Mouse (Mus musculus) stomach, embryonic 16.5 days (tissue): ENCODE data around the gene Btbd9. TPM values are rescaled to one million over a fixed set of nuclear protein-coding genes. Genes with fewer than 3 reads are reported as not detected.
A peak's percentile ranks its signal among the peaks of the same experiment; 100 is the strongest.

Experiments used
- ATAC-seq: fragments of 200-750 bp; cut with Nextera tagmentation; 2 replicates; pipeline ENCODE4 v1.8.0; 2017; ENCODE audit warnings: moderate number of reproducible peaks, moderate TSS enrichment; ENCODE audit not compliant: insufficient read depth, low FRiP score
- H3K27ac ChIP-seq: fragments of 300-500 bp; sonication (generic); 2 replicates; pipeline ENCODE4 v1.5.1; 2014; ENCODE audit warnings: low read length
- H3K27me3 ChIP-seq: fragments of 300-500 bp; sonication (generic); 2 replicates; pipeline ENCODE4 v1.6.1; 2014; ENCODE audit warnings: low read length, control low read depth, mixed read lengths; ENCODE audit not compliant: control insufficient read depth, insufficient read depth
- H3K36me3 ChIP-seq: fragments of 300-500 bp; sonication (generic); 2 replicates; pipeline ENCODE4 v1.6.1; 2014; ENCODE audit warnings: low read length; ENCODE audit not compliant: control insufficient read depth, insufficient read depth
- H3K4me1 ChIP-seq: fragments of 300-500 bp; sonication (generic); 2 replicates; pipeline ENCODE4 v1.6.1; 2014; ENCODE audit warnings: low read length, control low read depth, mixed read lengths; ENCODE audit not compliant: control insufficient read depth, insufficient read depth
- H3K4me2 ChIP-seq: fragments of 300-500 bp; sonication (generic); 2 replicates; pipeline ENCODE4 v1.6.1; 2014; ENCODE audit warnings: low read depth, low read length, mixed read lengths
- H3K4me3 ChIP-seq: fragments of 300-500 bp; sonication (generic); replicated peaks from 2 replicates; pipeline ENCODE4 v1.5.1; 2014; ENCODE audit warnings: mild to moderate bottlenecking, low read length
- H3K9ac ChIP-seq: fragments of 300-500 bp; sonication (generic); 2 replicates; pipeline ENCODE4 v1.6.1; 2014; ENCODE audit warnings: low read length
- H3K9me3 ChIP-seq: fragments of 300-500 bp; sonication (generic); replicated peaks from 2 replicates; pipeline ENCODE4 v1.6.1; 2016; ENCODE audit warnings: low read length, control low read depth; ENCODE audit not compliant: control insufficient read depth
- WGBS: fragments of 180-500 bp; shearing (Covaris S2); extraction: QIAGEN DNeasy Blood & Tissue Kit; methylation state at CpG from one replicate; pipeline ENCODE4 v1.1.7; 2014; 5-methylcytosine and 5-hydroxymethylcytosine counted together
- polyA plus RNA-seq: library from polyadenylated mRNA; unstranded; fragments of >200 nt; fragmentation: Nextera tagmentation; extraction: Ambion mirVana; gene quantifications from 2 replicates; pipeline ENCODE4 v1.2.1, GENCODE M21; 2015

Gene Btbd9
- polyA plus RNA-seq, 1 experiment from 2014 or later = 51.6 TPM

DNA sequence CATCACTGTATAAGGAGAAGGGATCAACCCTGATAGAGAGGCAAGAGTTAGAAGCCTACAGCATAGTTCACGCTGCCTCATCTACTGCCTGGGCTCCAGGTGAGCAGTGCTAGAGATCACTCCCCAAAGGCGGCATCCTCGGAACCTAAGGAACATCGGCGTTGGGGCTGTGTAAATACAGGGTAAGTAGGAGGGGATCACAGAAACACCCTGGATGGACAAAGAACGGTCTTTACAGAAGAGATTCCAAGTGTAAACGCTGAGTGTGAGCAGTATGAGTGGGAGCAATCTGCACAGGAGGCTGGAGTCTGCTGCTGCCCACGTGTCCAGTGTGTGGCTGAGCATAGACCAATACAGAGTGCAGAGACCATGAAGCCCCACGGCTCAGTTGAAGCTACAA lies 190.0 kb downstream of the Btbd9 start:
- Histone ChIP-seq H3K27me3 (no peaks in the 10 kb centered on the region), H3K27ac (no peak overlapping the region), H3K9ac (no peak overlapping the region), H3K4me1 (no peaks in the 10 kb centered on the region), H3K4me3 (no peak overlapping the region), H3K9me3 (no peaks in the 10 kb centered on the region), H3K36me3 (no peaks in the 10 kb centered on the region), H3K4me2 (no peak overlapping the region)
- WGBS = 81% methylated on average over 9 of the region's 9 CpGs
- no peak for ATAC-seq

DNA sequence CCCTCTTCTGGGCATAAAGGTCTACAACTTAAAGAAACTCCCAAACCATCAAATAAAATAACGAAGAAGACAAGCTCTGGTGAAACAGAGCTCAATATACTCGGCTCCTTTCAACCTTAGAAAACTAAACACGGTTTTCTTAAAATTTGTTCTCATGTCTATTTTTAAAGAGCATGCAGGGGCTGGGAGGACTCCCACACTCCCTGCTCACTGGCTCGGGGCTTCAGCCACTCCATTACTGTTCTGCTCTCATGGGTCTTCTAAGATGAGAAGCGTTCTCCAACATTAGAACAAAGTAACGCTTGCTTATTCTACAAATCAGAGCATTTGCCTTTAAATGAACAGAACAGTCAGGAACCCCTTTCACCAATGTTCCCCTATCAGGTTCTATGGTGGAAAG lies 192.6 kb downstream of the Btbd9 start:
- Histone ChIP-seq H3K4me3 (no peak overlapping the region), H3K4me1 (peaks cover 2% of the 10 kb centered on the region; the same call in 1 of the 2 replicates), H3K9ac (no peak overlapping the region), H3K9me3 (no peaks in the 10 kb centered on the region), H3K36me3 (no peaks in the 10 kb centered on the region), H3K27ac (no peak overlapping the region), H3K27me3 (no peaks in the 10 kb centered on the region), H3K4me2 (no peak overlapping the region)
- no peak for ATAC-seq
- 81% methylated on average over 6 of the region's 6 CpGs for WGBS

DNA sequence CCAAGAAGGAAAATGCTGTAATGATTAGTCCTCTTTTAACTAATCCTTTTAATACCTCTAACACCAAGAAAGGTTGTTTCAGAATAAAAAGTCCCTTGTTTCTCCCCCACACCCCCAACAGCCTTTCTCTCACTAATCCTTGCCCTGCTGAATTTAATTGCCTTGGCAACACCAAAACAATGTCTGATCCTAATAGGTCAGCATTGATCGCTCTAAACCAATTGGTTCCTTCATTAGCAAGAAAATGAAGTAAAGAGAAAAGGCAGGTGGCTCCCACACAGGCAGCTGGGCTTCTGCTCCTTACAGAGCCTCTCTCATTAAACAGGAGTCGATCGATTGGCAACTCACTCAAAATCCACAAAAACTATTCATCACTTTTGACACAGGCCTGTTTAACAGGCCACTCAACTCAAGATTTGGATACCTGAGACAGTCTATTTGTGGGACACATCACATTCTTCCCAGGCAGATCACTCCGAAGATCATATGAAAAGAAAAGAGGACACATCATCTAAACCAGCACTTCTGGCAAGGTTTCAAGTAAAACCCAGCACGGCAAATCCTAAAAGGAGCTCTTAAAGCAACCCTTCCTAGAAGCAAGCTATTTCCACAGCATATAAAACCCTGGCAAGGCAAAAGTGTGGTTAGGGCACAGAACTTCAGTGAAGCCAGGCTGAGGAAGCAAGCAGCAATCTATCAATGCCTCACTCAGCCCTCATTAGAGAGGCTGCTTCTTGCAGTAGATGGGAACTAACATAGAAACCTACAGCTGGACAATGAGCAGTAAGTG lies 197.9 kb downstream of the Btbd9 start:
- Histone ChIP-seq H3K36me3 (no peaks in the 10 kb centered on the region), H3K27ac (no peak overlapping the region), H3K4me2 (no peak overlapping the region), H3K9me3 (no peaks in the 10 kb centered on the region), H3K9ac (no peak overlapping the region), H3K4me1 (peaks cover 4% of the 10 kb centered on the region), H3K27me3 (no peaks in the 10 kb centered on the region), H3K4me3 (no peak overlapping the region)
- WGBS = 41% methylated on average over 5 of the region's 5 CpGs
- ATAC-seq = no peak

DNA sequence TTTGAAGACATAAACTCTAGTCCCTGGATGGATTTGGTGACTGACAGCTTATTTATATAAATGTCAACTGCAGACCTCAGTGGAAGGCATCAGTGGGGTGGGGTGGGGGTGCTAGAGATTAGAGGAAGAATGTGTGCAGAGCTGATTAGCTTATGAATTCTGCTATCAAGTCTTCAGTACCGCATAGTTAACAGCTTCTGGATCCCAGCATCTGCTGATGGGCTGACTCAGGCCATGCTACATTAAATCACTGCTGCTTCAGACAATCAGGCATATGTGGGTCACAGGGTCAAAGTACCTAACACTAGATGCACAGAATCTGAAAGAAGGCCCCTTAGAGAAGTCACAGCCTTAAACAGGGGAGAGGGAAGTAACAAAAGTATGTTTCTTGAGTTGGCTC lies 198.5 kb downstream of the Btbd9 start:
- no peak overlapping the region for H3K4me2 ChIP-seq
- H3K9me3 ChIP-seq = no peaks in the 10 kb centered on the region
- no peak overlapping the region for H3K9ac ChIP-seq
- ATAC-seq = no peak
- H3K27ac ChIP-seq = no peak overlapping the region
- H3K4me1 ChIP-seq = peaks cover 4% of the 10 kb centered on the region
- WGBS = 36% methylated on average over 1 of the region's 1 CpGs
- H3K36me3 ChIP-seq = no peaks in the 10 kb centered on the region
- no peaks in the 10 kb centered on the region for H3K27me3 ChIP-seq
- H3K4me3 ChIP-seq = no peak overlapping the region

DNA sequence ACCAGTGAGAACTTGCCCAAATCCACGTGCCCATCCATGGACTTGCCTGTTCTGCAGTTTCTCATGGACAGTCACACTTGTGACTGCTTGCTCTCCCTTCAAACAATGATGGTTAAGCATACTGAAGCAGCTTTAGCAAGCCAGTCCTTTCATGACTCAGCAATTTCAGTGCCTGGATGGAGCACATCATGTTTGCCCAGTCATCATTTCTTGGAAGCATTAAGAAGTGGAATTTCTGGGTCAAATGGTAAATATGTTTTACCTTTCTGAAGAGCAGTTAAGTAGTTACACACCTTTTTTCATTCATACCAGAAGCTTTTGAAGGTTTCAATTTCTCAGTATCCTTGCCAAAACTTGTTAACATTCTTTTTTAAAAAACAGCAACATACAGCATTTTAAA lies 201.2 kb downstream of the Btbd9 start:
- H3K9ac ChIP-seq = no peak overlapping the region
- H3K36me3 ChIP-seq = no peaks in the 10 kb centered on the region
- peaks cover 4% of the 10 kb centered on the region for H3K4me1 ChIP-seq
- H3K4me3 ChIP-seq = no peak overlapping the region
- H3K4me2 ChIP-seq = no peak overlapping the region
- WGBS = 76% methylated on average over 1 of the region's 1 CpGs
- H3K27ac ChIP-seq = no peak overlapping the region
- no peaks in the 10 kb centered on the region for H3K27me3 ChIP-seq
- no peak for ATAC-seq
- H3K9me3 ChIP-seq = no peaks in the 10 kb centered on the region

DNA sequence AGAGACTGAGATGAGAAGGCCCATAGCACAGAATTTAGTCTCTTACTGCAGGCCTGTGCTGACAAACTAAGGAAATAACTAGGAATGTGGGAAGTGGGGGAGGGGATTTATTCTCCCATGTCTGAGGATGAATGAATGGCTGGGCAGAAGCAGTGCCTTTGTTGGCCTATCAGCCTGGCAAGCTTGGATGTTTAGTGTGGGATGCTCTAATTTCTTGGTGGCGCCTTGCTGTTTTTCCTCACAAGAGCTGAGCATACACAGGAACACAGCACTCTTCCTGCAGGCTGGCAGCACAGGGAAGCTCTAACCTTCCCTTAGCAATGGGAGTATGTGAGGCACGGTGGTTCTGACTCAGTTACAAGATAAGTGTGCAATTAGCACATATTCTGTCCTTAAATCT lies 207.7 kb downstream of the Btbd9 start:
- no peak for ATAC-seq
- H3K4me2 ChIP-seq = no peak overlapping the region
- peaks cover 6% of the 10 kb centered on the region; the same call in 1 of the 2 replicates for H3K4me1 ChIP-seq
- H3K4me3 ChIP-seq = no peak overlapping the region
- WGBS = 73% methylated on average over 2 of the region's 2 CpGs
- H3K36me3 ChIP-seq = no peaks in the 10 kb centered on the region
- no peak overlapping the region for H3K27ac ChIP-seq
- no peaks in the 10 kb centered on the region for H3K27me3 ChIP-seq
- H3K9ac ChIP-seq = no peak overlapping the region
- H3K9me3 ChIP-seq = no peaks in the 10 kb centered on the region

DNA sequence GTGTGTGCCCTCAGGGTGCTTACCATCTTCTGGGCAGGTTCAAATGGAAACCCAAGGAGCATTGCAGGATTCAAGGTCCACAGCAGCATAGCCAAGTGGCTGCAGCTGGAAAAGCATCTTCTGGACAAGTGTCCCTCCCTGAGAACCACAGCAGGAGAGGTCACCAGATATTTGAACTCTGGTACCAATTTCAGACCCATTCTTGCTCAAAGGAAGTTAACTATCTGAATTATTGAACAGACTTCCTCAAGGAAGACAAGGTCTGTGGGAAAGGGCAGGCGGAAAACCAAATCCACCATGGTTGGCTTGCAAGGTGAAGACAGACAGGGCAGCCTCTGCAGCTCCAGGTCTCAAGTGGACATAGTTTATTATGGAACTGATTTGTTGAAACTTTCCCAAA lies 211.6 kb downstream of the Btbd9 start:
- no peak overlapping the region for H3K9ac ChIP-seq
- no peaks in the 10 kb centered on the region for H3K9me3 ChIP-seq
- WGBS = 97% methylated on average over 1 of the region's 1 CpGs
- no peak overlapping the region for H3K4me3 ChIP-seq
- no peaks in the 10 kb centered on the region for H3K36me3 ChIP-seq
- no peak overlapping the region for H3K27ac ChIP-seq
- ATAC-seq = no peak
- no peak overlapping the region for H3K4me2 ChIP-seq
- peaks cover 14% of the 10 kb centered on the region for H3K4me1 ChIP-seq
- no peaks in the 10 kb centered on the region for H3K27me3 ChIP-seq

DNA sequence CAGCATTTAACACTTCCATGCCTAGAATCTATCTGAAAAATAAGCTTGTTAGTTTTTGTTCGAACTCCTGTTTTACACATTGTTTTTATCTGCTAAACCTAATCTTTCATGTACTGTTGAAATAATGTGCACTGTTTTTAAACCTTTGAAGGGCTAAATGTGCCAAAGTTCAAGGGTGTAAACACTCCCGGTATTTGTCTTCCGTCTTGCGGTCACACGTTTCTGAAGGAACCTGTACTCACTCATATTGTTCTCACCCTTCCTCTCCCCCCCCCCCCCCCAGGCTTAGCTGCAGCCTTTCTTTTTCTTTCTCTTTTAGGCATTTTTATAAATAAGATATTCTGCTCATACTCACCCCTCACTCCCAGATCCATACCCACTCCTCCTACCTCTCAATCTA lies 212.9 kb downstream of the Btbd9 start:
- H3K4me3 ChIP-seq = no peak overlapping the region
- no peak overlapping the region for H3K9ac ChIP-seq
- no peaks in the 10 kb centered on the region for H3K9me3 ChIP-seq
- peaks cover 16% of the 10 kb centered on the region for H3K4me1 ChIP-seq
- no peak overlapping the region for H3K27ac ChIP-seq
- WGBS = 37% methylated on average over 5 of the region's 5 CpGs
- no peaks in the 10 kb centered on the region for H3K27me3 ChIP-seq
- H3K4me2 ChIP-seq = no peak overlapping the region
- no peaks in the 10 kb centered on the region for H3K36me3 ChIP-seq
- ATAC-seq = no peak

DNA sequence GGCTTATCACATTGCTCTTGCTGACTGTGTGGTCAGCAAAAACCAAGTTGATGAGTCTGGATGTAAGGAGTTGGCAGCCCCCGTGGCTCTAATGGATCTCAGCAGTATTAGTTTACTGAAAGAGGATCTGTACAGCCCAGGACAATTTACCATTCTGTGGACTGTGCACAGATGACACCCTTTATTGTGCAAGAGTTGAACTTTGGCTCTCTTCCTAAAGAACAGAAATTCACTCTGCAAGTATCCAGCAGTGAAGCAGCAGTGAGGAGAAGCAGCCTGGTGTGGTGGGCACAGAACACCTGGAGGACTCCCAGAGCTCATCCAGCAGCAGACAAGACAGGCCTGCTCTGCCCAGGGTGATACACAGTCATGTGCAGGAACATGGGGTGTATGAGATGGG lies 215.6 kb downstream of the Btbd9 start:
- Histone ChIP-seq H3K4me2 (no peak overlapping the region), H3K4me3 (no peak overlapping the region), H3K9ac (no peak overlapping the region), H3K27me3 (no peaks in the 10 kb centered on the region), H3K9me3 (no peaks in the 10 kb centered on the region), H3K4me1 (peaks cover 13% of the 10 kb centered on the region), H3K36me3 (no peaks in the 10 kb centered on the region), H3K27ac (peak overlapping the region; percentile 42; the same call in 1 of the 2 replicates)
- peak; percentile 56; the same call in 1 of the 2 replicates for ATAC-seq
- WGBS = 22% methylated on average over 1 of the region's 1 CpGs
